Mouse (Mus musculus): ENCODE results near the gene Sox2.

Gene Sox2

DNA sequence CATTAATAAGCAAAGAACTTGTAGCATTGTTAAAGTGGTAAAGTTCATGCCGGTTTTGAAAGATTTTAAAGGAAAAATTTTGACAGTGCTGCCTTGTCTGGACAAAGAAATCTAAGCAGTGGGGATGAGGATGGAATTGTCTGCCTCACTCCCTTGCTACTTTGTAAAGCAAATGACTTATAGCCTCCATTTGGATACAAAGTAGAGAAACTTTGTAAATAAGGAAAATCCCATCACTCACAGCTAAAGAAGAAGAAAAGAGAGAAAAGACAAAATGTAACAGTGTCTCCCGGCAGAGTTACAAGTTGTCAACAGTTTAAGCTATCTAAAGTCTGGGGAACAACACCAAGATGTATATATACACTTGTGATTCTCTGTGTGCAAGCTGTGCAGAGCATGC is 29.2 kb downstream of the Sox2 start:
- in situ Hi-C loops (cut with MboI, MseI), result loop anchor here (10.0 kb wide), 1 partner anchor 805 kb away; no protein-coding TSS in a partner anchor

- in situ Hi-C loops (cut with MboI, MseI), result loop anchor here (10.0 kb wide), 1 partner anchor 805 kb away; no protein-coding TSS in a partner anchor
Observed at GRCm38 (mm10) chr3:34679921-34680320, 29.7 kb downstream of the Sox2 start.

- in situ Hi-C loops (cut with MboI, MseI), result no loop called here
Observed at GRCm38 (mm10) chr3:34688072-34688471, 37.9 kb downstream of the Sox2 start.

DNA sequence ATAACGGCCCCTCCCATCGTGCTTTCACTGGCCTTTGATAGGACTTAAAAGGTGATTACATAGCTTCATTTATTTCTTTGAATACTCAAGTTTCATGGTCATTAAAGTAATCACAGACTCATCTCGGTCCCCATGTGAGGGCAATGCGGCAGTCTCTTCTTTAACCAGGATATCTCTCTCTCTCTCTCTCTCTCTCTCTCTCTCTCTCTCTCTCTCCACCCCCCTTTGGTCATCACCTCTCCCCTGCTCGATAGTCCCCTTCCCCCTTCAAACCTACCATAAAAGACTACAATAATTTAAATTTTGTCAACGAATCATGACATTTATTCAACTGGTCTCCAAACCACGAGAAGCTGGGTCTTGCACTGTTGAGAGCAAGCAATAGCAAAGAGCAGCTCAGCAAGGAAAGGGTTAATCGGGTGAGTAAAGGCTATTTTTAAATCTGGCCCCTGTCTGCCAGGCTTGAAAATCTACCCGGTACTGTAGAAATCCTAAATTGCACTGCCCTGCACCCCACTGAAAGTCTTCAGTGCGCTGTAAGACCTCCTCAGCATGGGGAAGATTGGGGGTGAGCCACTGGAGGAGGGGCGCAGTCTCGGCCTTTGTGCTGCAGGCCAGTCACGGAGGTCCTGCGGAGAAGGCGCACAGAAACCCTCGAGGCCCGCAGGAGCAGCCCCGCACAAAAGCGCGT is 41.6 kb downstream of the Sox2 start:
- in situ Hi-C loops (cut with MboI, MseI), result no loop called here

- in situ Hi-C loops (cut with MboI, MseI), result no loop called here
Observed at GRCm38 (mm10) chr3:34692394-34692745, 42.2 kb downstream of the Sox2 start.

Measured in T-helper 1 cell (primary cell).